Mouse (Mus musculus) CH12.LX (cell line): Measurements from ENCODE around the gene Il2rb.

Source experiments
- EP300 ChIP-seq: IDR thresholded peaks from 2 replicates; pipeline ENCODE4 v1.6.1; 2011; ENCODE audit warnings: low read length, improper control_type of control experiment
- KAT2A ChIP-seq: IDR thresholded peaks from 2 replicates; pipeline ENCODE4 v1.6.1; 2012; ENCODE audit warnings: low read length, improper control_type of control experiment, inconsistent platforms; ENCODE audit not compliant: insufficient replicate concordance

DNA sequence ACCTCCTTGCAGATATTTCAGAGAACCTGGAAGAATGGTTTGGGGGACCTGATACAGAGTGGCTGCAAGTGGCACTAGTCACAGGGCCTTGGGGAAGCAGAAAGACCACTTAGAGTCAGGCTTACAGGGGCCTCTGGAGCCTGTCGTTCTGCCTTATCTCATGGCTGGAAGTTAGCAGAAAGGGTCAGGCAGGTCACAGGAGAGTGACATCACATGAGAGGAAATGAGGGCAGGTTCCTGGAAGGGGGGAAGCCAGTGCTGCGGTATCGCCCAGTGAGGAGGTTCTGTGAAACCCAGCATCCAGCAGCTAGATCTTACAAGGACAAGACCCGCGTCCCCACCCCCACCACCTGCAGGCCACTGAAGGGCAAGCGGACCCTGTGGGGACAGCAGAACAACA is 45.9 kb downstream of the Il2rb start:
- TF ChIP-seq EP300 (no peak), KAT2A (no peak)
